Mouse (Mus musculus) ovary, postnatal 36 days (tissue): ENCODE results near the gene Gm17657.
"Not testable (repeated sequence)": the region's sequence is repeated elsewhere in the genome, so short reads cannot be mapped to it uniquely, and the experiment has no call there.

Experiments used
- DNase-seq: peaks from one replicate; pipeline ENCODE4 v3.0.0; 2022; ENCODE audit warnings: low spot score, mixed read lengths

Gene Gm17657

GRCm38 (mm10) chr17:29502005-29502668 is 47.3 kb downstream of the Gm17657 start:
- DNase-seq: no peak

DNA sequence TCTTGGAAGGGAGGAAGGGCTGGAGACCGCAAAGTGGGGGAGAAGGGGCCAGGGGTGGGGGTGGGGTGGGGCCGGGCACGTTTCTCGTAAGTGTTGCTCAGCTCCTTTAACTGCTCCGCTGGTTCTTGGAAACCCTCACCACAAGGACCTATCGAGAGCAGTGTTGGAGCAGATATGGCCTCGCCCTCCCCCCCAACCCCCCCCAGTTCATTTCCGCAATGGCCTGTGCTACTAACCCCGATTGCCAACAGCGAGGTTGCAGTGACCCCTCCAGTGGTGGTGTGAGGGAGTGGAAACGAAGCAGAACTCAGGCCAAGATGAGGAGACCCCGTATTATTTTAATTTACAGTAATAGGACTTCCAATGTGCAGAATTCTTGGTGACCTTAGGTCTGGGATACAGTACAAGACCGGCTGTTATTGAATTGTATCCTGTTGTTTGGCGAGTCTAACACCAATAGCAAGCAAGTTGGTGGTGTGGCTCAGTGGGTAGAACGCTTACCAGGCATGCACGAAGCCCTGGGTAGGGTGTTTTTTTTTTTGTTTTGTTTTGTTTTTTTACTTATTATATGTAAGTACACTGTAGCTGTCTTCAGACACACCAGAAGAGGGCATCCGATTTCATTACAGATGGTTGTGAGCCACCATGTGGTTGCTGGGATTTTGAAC is 48.5 kb downstream of the Gm17657 start:
- DNase-seq: no peak

GRCm38 (mm10) chr17:29500243-29500740 is 49.1 kb downstream of the Gm17657 start:
- no peak for DNase-seq

DNA sequence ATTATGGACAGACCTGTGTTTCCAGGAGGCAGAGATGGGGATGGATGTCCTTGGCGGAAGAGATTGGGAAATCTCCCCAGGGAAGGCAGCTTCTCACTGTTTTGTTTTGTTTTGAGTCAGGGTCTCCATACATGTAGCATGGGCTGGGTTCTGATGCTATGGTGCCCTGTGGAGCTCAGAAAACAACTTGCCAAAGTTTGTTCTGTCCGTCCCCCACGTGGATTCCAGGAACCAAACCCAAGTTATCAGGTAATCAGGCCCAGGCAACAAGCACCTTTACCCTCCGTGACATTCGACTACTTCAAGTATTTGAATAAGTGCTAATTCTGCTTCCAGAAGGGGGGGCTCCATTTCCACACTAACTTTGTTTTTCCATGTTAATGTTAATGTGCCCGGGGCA is 49.9 kb downstream of the Gm17657 start:
- no peak for DNase-seq

DNA sequence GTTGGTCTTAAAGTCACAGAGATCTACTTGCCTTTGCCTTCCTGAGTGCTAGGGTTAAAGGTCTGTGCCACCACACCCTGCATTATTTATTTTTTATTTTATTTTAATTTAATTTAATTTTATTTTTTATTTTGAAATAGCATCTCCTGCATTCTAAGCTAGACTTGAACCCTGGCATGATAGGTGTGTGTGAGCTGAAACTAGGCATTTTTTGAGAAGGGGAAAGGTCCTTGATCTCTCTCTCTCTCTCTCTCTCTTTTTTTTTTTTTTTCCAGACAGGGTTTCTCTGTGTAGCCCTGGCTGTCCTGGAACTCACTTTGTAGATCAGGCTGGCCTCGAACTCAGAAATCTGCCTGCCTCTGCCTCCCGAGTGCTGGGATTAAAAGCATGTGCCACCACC is 50.5 kb downstream of the Gm17657 start:
- not testable (repeated sequence) for DNase-seq

DNA sequence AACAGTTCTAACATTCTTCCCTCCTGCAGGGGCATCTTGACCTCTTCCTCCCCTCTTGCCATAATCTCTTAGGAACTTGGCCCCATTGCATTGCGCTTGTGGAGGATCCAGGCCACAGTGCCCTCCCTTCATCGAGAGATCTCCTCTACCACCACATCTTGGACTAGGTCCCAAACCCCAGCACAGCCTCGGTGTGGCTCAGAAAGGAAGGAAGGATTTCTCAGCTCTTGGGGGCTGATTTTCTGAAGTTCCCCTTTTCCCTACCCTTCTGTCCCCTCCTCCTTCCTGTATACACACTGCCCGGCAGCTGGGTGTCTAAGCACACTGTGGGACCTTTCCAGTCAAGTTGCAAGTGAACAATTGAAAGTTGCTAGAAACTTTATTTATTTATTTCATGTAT is 51.4 kb downstream of the Gm17657 start:
- DNase-seq: peak; percentile 26

GRCm38 (mm10) chr17:29497481-29497880 is 52.0 kb downstream of the Gm17657 start:
- DNase-seq: not testable (repeated sequence)

DNA sequence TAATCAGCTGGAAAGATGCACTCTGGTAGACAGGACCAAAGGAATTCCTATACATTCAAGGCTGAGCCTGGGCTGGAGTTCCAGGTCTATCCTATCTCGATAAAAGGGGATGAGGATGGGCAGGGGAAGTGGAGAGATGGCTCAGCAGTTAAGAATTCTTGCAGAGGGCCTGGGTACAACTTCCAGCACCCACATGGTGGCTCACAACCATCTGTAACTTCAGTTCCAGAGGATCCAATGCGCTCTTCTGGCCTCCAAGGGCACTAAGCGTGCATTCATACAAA is 52.4 kb downstream of the Gm17657 start:
- DNase-seq: no peak

DNA sequence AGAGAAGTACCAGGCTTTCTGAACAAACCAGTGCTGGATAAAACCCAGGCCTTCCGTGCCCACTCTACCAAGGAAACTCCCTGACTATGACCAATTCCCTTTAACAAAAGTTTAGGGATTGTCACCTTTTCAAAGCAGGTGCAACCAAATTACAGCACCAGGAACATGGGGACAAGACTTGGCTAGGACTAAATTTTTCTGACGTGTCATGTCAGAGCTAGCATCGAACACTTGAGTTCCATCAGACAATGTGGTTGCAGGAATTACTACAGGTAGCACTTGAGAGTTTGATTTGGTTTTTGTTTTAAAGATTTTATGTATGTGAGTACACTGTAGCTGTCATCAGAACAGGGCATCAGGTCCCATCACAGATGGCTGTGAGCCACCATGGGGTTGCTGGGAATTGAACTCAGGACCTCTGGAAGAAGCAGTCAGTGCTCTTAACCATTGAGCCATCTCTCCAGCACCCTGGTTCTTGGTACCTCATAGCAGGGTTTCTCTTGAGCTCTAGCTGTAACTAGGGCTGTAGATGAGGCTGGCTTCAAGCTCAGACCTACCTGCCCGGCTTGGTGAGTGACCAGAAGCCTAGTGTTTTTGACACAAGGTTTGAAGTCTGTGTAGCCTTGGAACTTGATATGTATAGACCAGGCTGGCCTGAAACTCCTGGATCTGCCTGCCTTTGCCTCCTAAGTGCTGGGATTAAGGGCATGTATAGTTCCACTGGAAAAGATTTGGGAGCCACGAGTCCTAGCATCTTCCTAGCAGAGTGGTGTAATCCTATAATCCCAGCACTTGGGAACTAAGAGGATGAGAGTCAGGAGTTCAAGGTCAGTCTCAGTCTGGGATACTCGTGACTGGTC is 53.0 kb downstream of the Gm17657 start:
- DNase-seq: no peak

DNA sequence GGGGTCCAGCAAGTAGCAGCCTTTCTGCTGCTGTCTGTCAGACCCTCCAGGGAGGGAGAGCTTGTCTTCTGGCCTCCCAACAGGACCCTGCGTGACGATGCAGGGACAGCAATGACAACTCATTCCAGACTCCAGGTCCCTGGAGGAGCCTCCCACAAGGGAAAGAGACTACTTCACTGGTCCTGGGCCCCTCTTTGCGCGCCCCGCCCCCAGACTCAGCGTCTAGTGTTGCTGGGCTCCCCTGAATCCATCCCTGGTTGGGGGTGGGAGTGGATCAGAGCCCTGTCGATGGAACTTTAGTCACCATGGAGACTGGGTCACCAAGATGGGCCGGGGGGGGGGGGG is 54.7 kb downstream of the Gm17657 start:
- DNase-seq: no peak

DNA sequence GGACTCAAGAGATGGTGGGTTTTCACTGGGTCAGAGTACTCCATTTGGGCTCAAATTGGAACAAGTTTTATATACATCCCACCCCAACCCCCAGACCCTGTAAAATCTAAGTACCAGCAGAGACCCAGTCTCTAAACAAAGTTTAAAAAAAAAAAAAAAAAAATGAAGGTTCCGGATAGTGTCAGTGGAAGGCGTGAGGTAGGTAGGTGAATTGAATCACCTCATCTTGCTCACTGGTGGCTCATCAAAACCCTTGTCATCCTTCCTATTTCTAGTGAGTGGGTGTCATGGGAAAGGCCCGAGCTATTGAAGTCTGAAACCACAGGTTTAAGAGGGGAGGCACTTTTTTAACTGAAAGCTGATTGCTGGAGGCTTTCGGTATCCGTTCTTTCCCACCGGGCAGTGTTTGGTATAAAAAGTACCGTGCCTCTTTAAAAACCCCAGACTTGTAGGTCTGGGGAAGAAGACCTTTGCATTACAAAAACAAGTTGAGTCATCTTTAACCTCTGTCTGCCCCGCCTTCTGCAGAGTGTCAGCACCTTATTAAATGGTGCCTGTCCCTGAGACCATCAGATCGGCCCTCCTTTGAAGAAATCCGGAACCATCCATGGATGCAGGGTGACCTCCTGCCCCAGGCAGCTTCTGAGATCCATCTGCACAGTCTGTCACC is 55.2 kb downstream of the Gm17657 start:
- no peak for DNase-seq

GRCm38 (mm10) chr17:29493461-29493980 is 55.9 kb downstream of the Gm17657 start:
- DNase-seq: no peak

DNA sequence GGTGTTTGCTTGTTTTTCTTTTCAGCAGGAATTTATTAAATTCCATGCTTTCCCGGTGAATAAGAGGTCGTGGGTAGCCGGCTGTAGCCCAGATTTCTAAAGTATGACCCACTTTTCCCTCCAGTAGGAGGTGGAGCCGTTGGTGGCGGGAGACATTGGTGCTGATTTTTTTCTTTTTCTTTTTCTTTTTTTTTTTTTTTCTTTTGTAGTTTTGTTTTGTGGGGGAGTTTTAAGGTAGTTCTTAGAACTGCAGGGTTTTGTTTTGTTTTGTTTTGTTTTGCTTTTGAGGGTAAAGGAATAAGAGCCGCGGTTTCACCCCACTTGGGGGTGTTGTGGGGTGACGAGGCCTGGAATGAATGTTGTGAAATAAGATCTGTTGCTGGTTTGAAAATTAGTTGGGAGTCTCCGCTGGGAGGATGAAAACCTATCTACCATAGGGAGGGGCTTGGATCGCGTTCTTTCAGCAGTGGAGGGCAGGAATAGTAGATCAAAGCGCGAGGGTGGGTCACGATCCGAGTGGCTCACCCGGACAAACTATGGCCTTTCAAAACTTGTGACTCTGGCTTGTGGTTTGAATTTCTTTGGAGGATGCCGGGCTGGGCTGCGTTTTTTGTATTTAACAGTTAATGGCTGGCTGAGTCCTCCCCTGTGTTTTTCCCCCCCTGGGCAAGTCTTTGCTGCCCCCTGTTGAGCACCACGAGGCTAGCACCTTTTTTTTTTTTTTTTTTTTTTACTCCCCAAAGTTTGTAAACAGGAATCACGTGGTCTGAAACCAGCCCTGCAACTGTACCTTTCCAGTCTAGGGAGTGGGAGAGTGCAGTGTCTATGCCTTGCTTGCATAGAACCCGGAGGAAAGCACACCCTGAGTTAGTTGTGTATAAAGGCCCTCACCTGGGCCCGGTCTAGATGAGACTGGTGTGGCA is 56.9 kb downstream of the Gm17657 start:
- DNase-seq: peak; percentile 64

GRCm38 (mm10) chr17:29491591-29492268 is 57.7 kb downstream of the Gm17657 start:
- peak; percentile 70 for DNase-seq

DNA sequence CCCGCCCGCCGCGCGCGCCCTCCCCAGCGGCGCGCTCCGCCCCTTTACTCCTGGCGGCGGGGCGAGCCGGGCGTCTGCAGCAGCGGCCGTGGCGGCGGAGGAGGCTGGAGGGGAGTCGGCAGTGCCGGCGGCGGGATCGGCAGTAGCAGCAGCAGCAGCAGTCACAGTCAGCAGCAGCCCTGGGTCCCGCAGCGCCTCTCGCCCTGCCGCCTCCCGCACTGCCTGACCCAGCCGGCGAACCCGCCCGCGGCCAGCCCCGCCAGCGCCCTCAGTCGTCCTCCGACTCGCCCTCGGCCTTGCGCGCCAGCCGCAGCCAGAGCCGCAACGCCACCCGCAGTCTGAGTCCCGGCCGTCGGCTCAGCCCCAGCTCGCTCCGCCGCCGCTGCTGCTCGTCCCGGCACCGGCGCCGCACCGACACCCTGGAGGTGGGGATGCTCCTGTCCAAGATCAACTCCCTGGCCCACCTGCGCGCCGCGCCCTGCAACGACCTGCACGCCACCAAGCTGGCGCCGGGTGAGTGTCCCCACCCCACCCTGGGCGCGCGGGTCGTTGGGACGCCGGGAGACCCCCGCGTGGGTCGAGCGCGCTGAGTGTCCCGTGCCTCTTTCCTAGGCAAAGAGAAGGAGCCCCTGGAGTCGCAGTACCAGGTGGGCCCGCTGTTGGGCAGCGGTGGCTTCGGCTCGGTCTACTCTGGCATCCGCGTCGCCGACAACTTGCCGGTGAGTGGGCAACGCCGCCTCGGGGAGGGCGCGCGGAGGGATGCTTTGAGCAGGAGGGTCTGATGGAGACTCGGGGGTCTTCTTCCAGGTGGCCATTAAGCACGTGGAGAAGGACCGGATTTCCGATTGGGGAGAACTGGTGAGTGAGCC is 58.5 kb downstream of the Gm17657 start, which contains the start of gene Pim1:
Gene Pim1, plus strand, starts transcription at position 41 of the 869 bp plus-strand sequence.
- DNase-seq: no peak

- DNase-seq: peak; percentile 99
These were observed 59.3 kb downstream of the Gm17657 start for GRCm38 (mm10) chr17:29489971-29490712.

GRCm38 (mm10) chr17:29488978-29489970 is 60.2 kb downstream of the Gm17657 start:
- DNase-seq: no peak
